Mouse (Mus musculus): Measurements from ENCODE around the gene Rab25. TPM values are rescaled to one million over a fixed set of nuclear protein-coding genes. Genes with fewer than 3 reads are reported as not detected.
A peak's percentile ranks its signal among the peaks of the same experiment; 100 is the strongest.

Gene Rab25
- polyA plus RNA-seq, 1 experiment from 2014 or later = 3.7 TPM

DNA sequence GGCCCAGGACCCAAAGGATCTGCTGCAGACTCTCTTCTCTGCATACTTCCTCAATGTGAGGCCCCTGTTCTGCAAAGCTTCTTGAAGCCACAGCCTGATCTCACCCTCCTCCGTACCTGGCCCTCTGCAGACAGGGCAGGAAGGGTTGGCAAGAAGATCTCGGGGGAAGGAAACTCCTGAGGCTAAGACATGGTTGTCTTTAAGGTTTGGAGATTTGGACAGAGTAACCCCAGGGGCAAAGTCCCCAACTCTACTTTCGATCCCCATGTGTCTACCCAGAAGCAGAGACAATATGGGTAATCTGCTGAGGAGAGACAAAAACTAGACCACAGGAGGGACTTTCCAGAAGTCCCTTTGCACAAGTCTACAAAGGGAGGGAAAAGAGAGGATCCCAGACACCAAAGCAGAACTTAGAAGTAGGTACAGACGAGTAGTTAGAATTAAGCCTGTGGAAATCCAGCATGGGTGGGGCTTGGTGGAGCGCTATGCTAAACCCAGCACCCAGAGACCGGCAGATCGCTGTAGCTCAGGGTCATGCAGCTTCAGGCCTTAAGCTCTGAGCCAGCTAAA is 34.5 kb downstream of the Rab25 start:
- no peak overlapping the region for H3K9ac ChIP-seq (replicated peaks; ENCODE audit: low read length)
- 82% methylated on average over 7 of the region's 7 CpGs for WGBS
- no peak overlapping the region for H3K4me2 ChIP-seq (ENCODE audit: low read depth, low read length)
- H3K9me3 ChIP-seq (replicated peaks; ENCODE audit: control insufficient read depth, low read length) = no peaks in the 10 kb centered on the region
- ATAC-seq (replicated peaks; ENCODE audit: insufficient number of reproducible peaks, low FRiP score, low TSS enrichment, low read depth) (no peak), DNase-seq (ENCODE audit: low spot score) (no peak)
- H3K4me3 ChIP-seq (ENCODE audit: low read depth, low read length) = no peak overlapping the region
- H3K36me3 ChIP-seq (replicated peaks; ENCODE audit: control insufficient read depth, insufficient read depth, low read depth, low read length) = no peaks in the 10 kb centered on the region
- H3K27ac ChIP-seq (replicated peaks; ENCODE audit: low read depth, low read length) = no peak overlapping the region
- H3K4me1 ChIP-seq (ENCODE audit: control insufficient read depth, insufficient read depth, low read length) = peaks cover 9% of the 10 kb centered on the region
- no peaks in the 10 kb centered on the region for H3K27me3 ChIP-seq (ENCODE audit: control insufficient read depth, insufficient read depth, low read length)

DNA sequence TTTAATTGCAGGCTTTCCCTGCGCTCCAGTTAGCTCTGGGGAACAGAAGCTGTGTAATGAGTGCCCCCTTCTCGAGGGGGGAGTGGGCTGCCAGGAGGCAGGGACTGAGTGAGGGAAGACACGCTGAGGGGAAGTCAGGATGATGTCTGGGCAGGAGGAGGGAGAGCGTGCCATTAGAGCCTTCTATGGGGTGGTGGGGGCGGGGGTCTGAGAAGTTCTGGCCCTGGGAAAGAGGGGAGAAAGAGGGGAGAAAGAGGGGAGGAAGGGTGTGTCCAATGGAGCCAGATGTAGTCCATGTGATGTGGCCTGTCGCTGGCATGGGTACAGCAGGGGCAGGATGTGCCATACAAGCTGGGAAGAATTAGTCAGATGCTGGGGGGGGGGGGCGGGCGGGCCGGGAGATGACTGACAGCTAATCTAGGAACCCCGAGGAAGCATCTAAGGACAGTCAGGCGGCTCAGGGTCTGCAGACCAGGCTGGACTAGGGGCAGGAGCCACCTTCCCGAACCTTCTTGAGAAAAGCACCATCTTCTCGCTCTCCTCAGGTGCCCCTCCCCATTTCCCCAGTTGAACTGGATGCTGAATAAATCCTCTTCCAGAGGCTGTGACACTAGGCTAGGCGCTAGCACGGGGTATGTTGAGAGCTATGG is 35.1 kb downstream of the Rab25 start:
- Histone ChIP-seq H3K4me1 (ENCODE audit: control insufficient read depth, insufficient read depth, low read length) (peaks cover 9% of the 10 kb centered on the region), H3K9me3 (replicated peaks; ENCODE audit: control insufficient read depth, low read length) (no peaks in the 10 kb centered on the region), H3K4me3 (ENCODE audit: low read depth, low read length) (no peak overlapping the region), H3K4me2 (ENCODE audit: low read depth, low read length) (no peak overlapping the region), H3K9ac (replicated peaks; ENCODE audit: low read length) (no peak overlapping the region; the same call in 1 of the 2 replicates), H3K27ac (replicated peaks; ENCODE audit: low read depth, low read length) (no peak overlapping the region), H3K27me3 (ENCODE audit: control insufficient read depth, insufficient read depth, low read length) (no peaks in the 10 kb centered on the region), H3K36me3 (replicated peaks; ENCODE audit: control insufficient read depth, insufficient read depth, low read depth, low read length) (no peaks in the 10 kb centered on the region)
- WGBS = 34% methylated on average over 13 of the region's 15 CpGs
- DNase-seq (ENCODE audit: low spot score) = no peak
- ATAC-seq (replicated peaks; ENCODE audit: insufficient number of reproducible peaks, low FRiP score, low TSS enrichment, low read depth) = no peak

- 32% methylated on average over 6 of the region's 6 CpGs for WGBS
- Histone ChIP-seq H3K4me1 (ENCODE audit: control insufficient read depth, insufficient read depth, low read length) (peaks cover 9% of the 10 kb centered on the region), H3K4me2 (ENCODE audit: low read depth, low read length) (no peak overlapping the region), H3K9me3 (replicated peaks; ENCODE audit: control insufficient read depth, low read length) (no peaks in the 10 kb centered on the region), H3K27ac (replicated peaks; ENCODE audit: low read depth, low read length) (no peak overlapping the region; the same call in 1 of the 2 replicates), H3K9ac (replicated peaks; ENCODE audit: low read length) (peak overlapping the region; percentile 43), H3K4me3 (ENCODE audit: low read depth, low read length) (no peak overlapping the region), H3K27me3 (ENCODE audit: control insufficient read depth, insufficient read depth, low read length) (no peaks in the 10 kb centered on the region), H3K36me3 (replicated peaks; ENCODE audit: control insufficient read depth, insufficient read depth, low read depth, low read length) (no peaks in the 10 kb centered on the region)
- DNase-seq (ENCODE audit: low spot score) (no peak), ATAC-seq (replicated peaks; ENCODE audit: insufficient number of reproducible peaks, low FRiP score, low TSS enrichment, low read depth) (no peak)
Observed at GRCm38 (mm10) chr3:88512141-88512895, 35.8 kb downstream of the Rab25 start.

DNA sequence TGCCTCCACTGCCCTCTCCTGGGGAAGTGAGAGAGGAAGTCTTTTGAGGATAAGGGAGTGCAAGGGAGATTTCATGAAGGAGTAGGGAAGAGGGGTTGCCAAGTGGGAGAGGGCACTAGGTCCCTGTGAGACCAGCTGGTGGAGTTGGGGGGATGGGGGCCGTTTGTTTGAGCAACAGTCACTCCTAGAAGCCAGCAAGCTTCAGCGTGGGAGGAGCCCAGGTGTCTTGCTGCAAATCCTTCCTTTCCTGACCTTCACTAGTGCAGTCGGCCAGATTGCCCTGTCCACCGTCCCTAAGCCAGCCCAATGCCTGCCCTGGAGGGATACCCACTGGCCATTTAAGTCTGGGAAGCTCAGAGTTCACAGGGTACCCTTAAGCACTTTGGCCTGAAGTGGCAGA is 36.5 kb downstream of the Rab25 start:
- Histone ChIP-seq H3K4me3 (ENCODE audit: low read depth, low read length) (no peak overlapping the region), H3K4me1 (ENCODE audit: control insufficient read depth, insufficient read depth, low read length) (peaks cover 9% of the 10 kb centered on the region), H3K9ac (replicated peaks; ENCODE audit: low read length) (no peak overlapping the region), H3K4me2 (ENCODE audit: low read depth, low read length) (no peak overlapping the region), H3K36me3 (replicated peaks; ENCODE audit: control insufficient read depth, insufficient read depth, low read depth, low read length) (no peaks in the 10 kb centered on the region), H3K9me3 (replicated peaks; ENCODE audit: control insufficient read depth, low read length) (no peaks in the 10 kb centered on the region), H3K27ac (replicated peaks; ENCODE audit: low read depth, low read length) (no peak overlapping the region; the same call in 1 of the 2 replicates), H3K27me3 (ENCODE audit: control insufficient read depth, insufficient read depth, low read length) (no peaks in the 10 kb centered on the region)
- 48% methylated on average over 4 of the region's 4 CpGs for WGBS
- ATAC-seq (replicated peaks; ENCODE audit: insufficient number of reproducible peaks, low FRiP score, low TSS enrichment, low read depth) (no peak), DNase-seq (ENCODE audit: low spot score) (no peak)

GRCm38 (mm10) chr3:88510421-88511289 is 37.4 kb downstream of the Rab25 start:
- DNase-seq (ENCODE audit: low spot score) (no peak), ATAC-seq (replicated peaks; ENCODE audit: insufficient number of reproducible peaks, low FRiP score, low TSS enrichment, low read depth) (no peak)
- Histone ChIP-seq H3K9me3 (replicated peaks; ENCODE audit: control insufficient read depth, low read length) (no peaks in the 10 kb centered on the region), H3K9ac (replicated peaks; ENCODE audit: low read length) (peak overlapping the region; percentile 51), H3K4me1 (ENCODE audit: control insufficient read depth, insufficient read depth, low read length) (peaks cover 9% of the 10 kb centered on the region), H3K4me2 (ENCODE audit: low read depth, low read length) (peak overlapping the region; percentile 57), H3K36me3 (replicated peaks; ENCODE audit: control insufficient read depth, insufficient read depth, low read depth, low read length) (no peaks in the 10 kb centered on the region), H3K4me3 (ENCODE audit: low read depth, low read length) (peak overlapping the region; percentile 29), H3K27ac (replicated peaks; ENCODE audit: low read depth, low read length) (peak overlapping the region; percentile 63), H3K27me3 (ENCODE audit: control insufficient read depth, insufficient read depth, low read length) (no peaks in the 10 kb centered on the region)
- WGBS = 50% methylated on average over 13 of the region's 13 CpGs

- Histone ChIP-seq H3K9me3 (replicated peaks; ENCODE audit: control insufficient read depth, low read length) (no peaks in the 10 kb centered on the region), H3K4me3 (ENCODE audit: low read depth, low read length) (peak within 1 kb of the TSS; percentile 29), H3K4me2 (ENCODE audit: low read depth, low read length) (peak within 1 kb of the TSS; percentile 57), H3K9ac (replicated peaks; ENCODE audit: low read length) (peak within 1 kb of the TSS; percentile 51), H3K36me3 (replicated peaks; ENCODE audit: control insufficient read depth, insufficient read depth, low read depth, low read length) (no peaks in the 10 kb centered on the region), H3K27ac (replicated peaks; ENCODE audit: low read depth, low read length) (peak within 1 kb of the TSS; percentile 63), H3K4me1 (ENCODE audit: control insufficient read depth, insufficient read depth, low read length) (peaks cover 9% of the 10 kb centered on the region), H3K27me3 (ENCODE audit: control insufficient read depth, insufficient read depth, low read length) (no peaks in the 10 kb centered on the region)
- DNase-seq (ENCODE audit: low spot score) (peak; percentile 94), ATAC-seq (replicated peaks; ENCODE audit: insufficient number of reproducible peaks, low FRiP score, low TSS enrichment, low read depth) (peak; percentile 94)
- 2% methylated on average over 29 of the region's 31 CpGs for WGBS
Observed at GRCm38 (mm10) chr3:88509692-88510420, 38.2 kb downstream of the Rab25 start, which contains the start of gene Lmna. Gene Lmna (minus strand): TSS chr3:88509956.

GRCm38 (mm10) chr3:88509250-88509649 is 38.9 kb downstream of the Rab25 start:
- 50% methylated on average over 3 of the region's 3 CpGs for WGBS
- H3K4me3 ChIP-seq (ENCODE audit: low read depth, low read length) = peak overlapping the region; percentile 29
- DNase-seq (ENCODE audit: low spot score) = peak; percentile 33

More at GRCm38 (mm10) chr3:88509250-88509649, 38.9 kb downstream of the Rab25 start:
- Histone ChIP-seq H3K9me3 (replicated peaks; ENCODE audit: control insufficient read depth, low read length) (no peaks in the 10 kb centered on the region), H3K27me3 (ENCODE audit: control insufficient read depth, insufficient read depth, low read length) (no peaks in the 10 kb centered on the region), H3K4me1 (ENCODE audit: control insufficient read depth, insufficient read depth, low read length) (peaks cover 9% of the 10 kb centered on the region), H3K9ac (replicated peaks; ENCODE audit: low read length) (peak overlapping the region; percentile 51; the same call in 1 of the 2 replicates), H3K36me3 (replicated peaks; ENCODE audit: control insufficient read depth, insufficient read depth, low read depth, low read length) (no peaks in the 10 kb centered on the region), H3K4me2 (ENCODE audit: low read depth, low read length) (peak overlapping the region; percentile 57), H3K27ac (replicated peaks; ENCODE audit: low read depth, low read length) (peak overlapping the region; percentile 63)
- 0 out of 2 replicates have a peak, but pooled peaks have one; percentile 1 for ATAC-seq (replicated peaks; ENCODE audit: insufficient number of reproducible peaks, low FRiP score, low TSS enrichment, low read depth)

Measured in embryonic facial prominence, embryonic 11.5 days (tissue).